Mouse (Mus musculus) forebrain, postnatal 0 days (tissue): ENCODE measurements at regions not wholly inside any gene's neighbourhood (a gene's known extent, or its start where the extent isn't known, plus 50 kb on each side); places are given as distances from the start of the nearest gene placed in this dataset.

Experiments used
- ATAC-seq: fragments of 200-750 bp; cut with Nextera tagmentation; 2 replicates; pipeline ENCODE4 v1.8.0; 2017; ENCODE audit warnings: mild to moderate bottlenecking, moderate library complexity
- DNase-seq: peaks from one replicate; pipeline ENCODE4 v3.0.0-alpha.2; 2015
- H3K27ac ChIP-seq: fragments of 300-500 bp; sonication (generic); 2 replicates; pipeline ENCODE4 v1.5.1; 2014; ENCODE audit warnings: low read depth, mild to moderate bottlenecking, antibody characterized with exemption, low read length, moderate library complexity, mixed read lengths
- H3K27me3 ChIP-seq: fragments of 300-500 bp; sonication (generic); 2 replicates; pipeline ENCODE4 v1.6.1; 2014; ENCODE audit warnings: mild to moderate bottlenecking, low read length, mixed read lengths; ENCODE audit not compliant: insufficient read depth
- H3K36me3 ChIP-seq: fragments of 300-500 bp; sonication (generic); 2 replicates; pipeline ENCODE4 v1.6.1; 2014; ENCODE audit warnings: mild to moderate bottlenecking, moderate library complexity; ENCODE audit not compliant: insufficient read depth
- H3K4me1 ChIP-seq: fragments of 300-500 bp; sonication (generic); 2 replicates; pipeline ENCODE4 v1.6.1; 2014; ENCODE audit warnings: antibody characterized with exemption; ENCODE audit not compliant: insufficient read depth
- H3K4me2 ChIP-seq: fragments of 300-500 bp; sonication (generic); 2 replicates; pipeline ENCODE4 v1.6.1; 2014; ENCODE audit warnings: low read depth, mild to moderate bottlenecking, moderate library complexity
- H3K4me3 ChIP-seq: fragments of 300-500 bp; sonication (generic); 2 replicates; pipeline ENCODE4 v1.5.1; 2014; ENCODE audit warnings: low read depth, low read length, mixed read lengths
- H3K9ac ChIP-seq: fragments of 300-500 bp; sonication (generic); 2 replicates; pipeline ENCODE4 v1.6.1; 2014; ENCODE audit warnings: mild to moderate bottlenecking
- H3K9me3 ChIP-seq: fragments of 300-500 bp; sonication (generic); 2 replicates; pipeline ENCODE4 v1.6.1; 2016; ENCODE audit warnings: low read length
- CTCF ChIP-seq: sonication (generic); IDR thresholded peaks from 2 replicates; pipeline ENCODE4 v1.5.1; 2016; ENCODE audit warnings: antibody characterized with exemption, control low read depth, low read depth
- WGBS: fragments of 180-500 bp; shearing (Covaris S2); extraction: QIAGEN DNeasy Blood & Tissue Kit; methylation state at CpG from one replicate; pipeline ENCODE4 v1.1.7; 2014; 5-methylcytosine and 5-hydroxymethylcytosine counted together

GRCm38 (mm10) chr4:55134339-55134738 is 189.5 kb downstream of the Zfp462 start:
- ATAC-seq, result no peak
- Histone ChIP-seq H3K4me3 (no peak overlapping the region), H3K4me1 (no peaks in the 10 kb centered on the region), H3K27me3 (no peaks in the 10 kb centered on the region), H3K4me2 (no peak overlapping the region), H3K27ac (no peak overlapping the region), H3K9ac (no peak overlapping the region), H3K9me3 (no peaks in the 10 kb centered on the region), H3K36me3 (no peaks in the 10 kb centered on the region)
- WGBS, result 95% methylated on average over 4 of the region's 4 CpGs
- no peak for DNase-seq
- no peak for TF ChIP-seq CTCF

GRCm38 (mm10) chr4:55134791-55135190 is 189.9 kb downstream of the Zfp462 start:
- WGBS, result 59% methylated on average over 4 of the region's 4 CpGs
- TF ChIP-seq CTCF, result no peak
- no peaks in the 10 kb centered on the region for H3K4me1 ChIP-seq
- no peaks in the 10 kb centered on the region for H3K27me3 ChIP-seq
- no peaks in the 10 kb centered on the region for H3K36me3 ChIP-seq
- no peaks in the 10 kb centered on the region for H3K9me3 ChIP-seq
- no peak for ATAC-seq
- H3K4me2 ChIP-seq, result no peak overlapping the region
- no peak overlapping the region for H3K4me3 ChIP-seq
- no peak overlapping the region for H3K9ac ChIP-seq
- DNase-seq, result no peak
- no peak overlapping the region for H3K27ac ChIP-seq

GRCm38 (mm10) chr4:55136283-55136682 is 191.4 kb downstream of the Zfp462 start:
- Histone ChIP-seq H3K4me2 (no peak overlapping the region), H3K4me3 (no peak overlapping the region), H3K27me3 (no peaks in the 10 kb centered on the region), H3K27ac (no peak overlapping the region), H3K9me3 (no peaks in the 10 kb centered on the region), H3K4me1 (no peaks in the 10 kb centered on the region), H3K9ac (no peak overlapping the region), H3K36me3 (no peaks in the 10 kb centered on the region)
- DNase-seq (peak; percentile 12), ATAC-seq (peak; percentile 55; the same call in 1 of the 2 replicates)
- no peak; the same call in 1 of the 2 replicates for TF ChIP-seq CTCF
- WGBS, result 11% methylated on average over 9 of the region's 9 CpGs

DNA sequence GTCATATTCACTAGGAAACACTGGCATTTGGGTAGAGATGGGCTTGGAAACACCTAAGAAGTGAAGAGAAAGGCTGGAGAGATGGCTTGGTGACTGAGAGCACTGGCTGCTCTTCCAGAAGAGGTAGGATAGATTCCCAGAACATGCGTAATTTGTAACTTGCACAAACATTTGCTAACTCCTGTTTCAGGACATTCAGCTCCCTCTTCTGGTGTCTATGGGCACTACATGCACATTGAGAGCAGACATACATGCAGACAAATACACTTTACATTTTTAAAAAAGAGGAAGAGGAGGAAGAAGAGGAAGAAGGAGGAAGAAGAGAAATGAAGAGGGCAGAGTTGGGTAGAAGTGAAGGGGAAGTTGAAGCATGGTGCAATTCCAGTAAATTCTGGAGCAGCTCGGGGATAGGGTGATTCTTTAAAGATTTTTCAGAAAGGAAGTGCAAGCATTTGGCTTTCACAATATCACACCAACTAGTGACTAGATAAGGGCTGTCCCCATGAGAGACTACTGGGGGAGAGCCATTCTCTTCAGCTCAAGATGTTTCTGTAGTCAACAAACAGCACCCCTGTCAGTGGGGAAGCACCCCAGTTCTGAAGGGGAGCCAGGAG is 193.0 kb downstream of the Zfp462 start:
- Histone ChIP-seq H3K9ac (no peak overlapping the region), H3K9me3 (no peaks in the 10 kb centered on the region), H3K4me1 (no peaks in the 10 kb centered on the region), H3K4me2 (no peak overlapping the region), H3K27ac (no peak overlapping the region), H3K36me3 (no peaks in the 10 kb centered on the region), H3K27me3 (no peaks in the 10 kb centered on the region), H3K4me3 (no peak overlapping the region)
- peak; percentile 42 for TF ChIP-seq CTCF
- 94% methylated on average over 2 of the region's 2 CpGs for WGBS
- ATAC-seq (no peak), DNase-seq (no peak)

- no peak overlapping the region for H3K27ac ChIP-seq
- H3K4me3 ChIP-seq, result no peak overlapping the region
- ATAC-seq, result no peak
- DNase-seq, result no peak
- H3K36me3 ChIP-seq, result no peaks in the 10 kb centered on the region
- H3K9ac ChIP-seq, result no peak overlapping the region
- no peaks in the 10 kb centered on the region for H3K27me3 ChIP-seq
- no peaks in the 10 kb centered on the region for H3K9me3 ChIP-seq
- H3K4me2 ChIP-seq, result no peak overlapping the region
- TF ChIP-seq CTCF, result no peak
- H3K4me1 ChIP-seq, result peaks cover 6% of the 10 kb centered on the region
These were observed 196.5 kb downstream of the Zfp462 start for GRCm38 (mm10) chr4:55141317-55141716.

GRCm38 (mm10) chr4:55141923-55142732 is 197.3 kb downstream of the Zfp462 start:
- H3K27me3 ChIP-seq, result no peaks in the 10 kb centered on the region
- H3K9ac ChIP-seq, result no peak overlapping the region
- no peak overlapping the region for H3K4me2 ChIP-seq
- H3K4me3 ChIP-seq, result no peak overlapping the region
- H3K36me3 ChIP-seq, result no peaks in the 10 kb centered on the region
- no peak overlapping the region for H3K27ac ChIP-seq
- TF ChIP-seq CTCF, result no peak
- 81% methylated on average over 8 of the region's 8 CpGs for WGBS
- DNase-seq (no peak), ATAC-seq (no peak)
- H3K9me3 ChIP-seq, result no peaks in the 10 kb centered on the region
- peaks cover 8% of the 10 kb centered on the region for H3K4me1 ChIP-seq

DNA sequence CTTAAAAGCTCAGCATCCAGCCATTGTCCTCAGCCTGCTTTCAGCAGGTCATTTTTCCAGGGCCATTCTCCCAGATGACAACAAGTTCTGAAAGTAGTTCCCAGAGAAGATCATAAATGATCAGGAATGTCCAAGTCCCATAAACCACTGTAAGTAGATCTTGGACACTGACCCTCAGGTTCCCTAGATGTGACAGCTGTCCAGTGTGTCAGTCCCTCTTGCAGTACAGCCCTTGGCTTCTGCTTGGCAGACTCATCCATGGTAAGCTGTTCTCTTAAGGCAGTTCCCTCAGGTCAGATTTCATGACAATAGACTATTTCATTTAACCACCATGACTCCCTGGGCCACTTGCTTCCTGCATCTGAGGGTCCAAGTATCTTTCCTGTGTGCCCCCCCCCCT is 198.6 kb downstream of the Zfp462 start:
- no peak for ATAC-seq
- H3K27ac ChIP-seq, result no peak overlapping the region
- TF ChIP-seq CTCF, result no peak

More for the DNA sequence above, 198.6 kb downstream of the Zfp462 start:
- DNase-seq, result no peak
- Histone ChIP-seq H3K27me3 (no peaks in the 10 kb centered on the region), H3K9ac (no peak overlapping the region), H3K4me3 (no peak overlapping the region), H3K36me3 (no peaks in the 10 kb centered on the region), H3K4me1 (peaks cover 8% of the 10 kb centered on the region), H3K4me2 (no peak overlapping the region), H3K9me3 (no peaks in the 10 kb centered on the region)
